Mouse (Mus musculus) testis, adult 2 months (tissue): ENCODE results near the gene Cnpy2.

Experiments used
- CTCF ChIP-seq: fragments of 200-500 bp; IDR thresholded peaks from 2 replicates; pipeline ENCODE4 v1.5.1; 2012; ENCODE audit warnings: low read depth, mild to moderate bottlenecking, inconsistent platforms, low read length, moderate library complexity; ENCODE audit not compliant: control insufficient read depth, insufficient read depth, insufficient replicate concordance
- POLR2A ChIP-seq: fragments of 200-500 bp; IDR thresholded peaks from 2 replicates; pipeline ENCODE4 v1.6.1; 2012; ENCODE audit warnings: low read depth, mild to moderate bottlenecking, inconsistent platforms, low read length, moderate library complexity; ENCODE audit not compliant: control insufficient read depth

GRCm38 (mm10) chr10:128278158-128278557 is 44.1 kb upstream of the Cnpy2 start:
- no peak for TF ChIP-seq CTCF
- TF ChIP-seq POLR2A: no peak
